Mouse (Mus musculus): ENCODE results near the gene Gng7.

DNA sequence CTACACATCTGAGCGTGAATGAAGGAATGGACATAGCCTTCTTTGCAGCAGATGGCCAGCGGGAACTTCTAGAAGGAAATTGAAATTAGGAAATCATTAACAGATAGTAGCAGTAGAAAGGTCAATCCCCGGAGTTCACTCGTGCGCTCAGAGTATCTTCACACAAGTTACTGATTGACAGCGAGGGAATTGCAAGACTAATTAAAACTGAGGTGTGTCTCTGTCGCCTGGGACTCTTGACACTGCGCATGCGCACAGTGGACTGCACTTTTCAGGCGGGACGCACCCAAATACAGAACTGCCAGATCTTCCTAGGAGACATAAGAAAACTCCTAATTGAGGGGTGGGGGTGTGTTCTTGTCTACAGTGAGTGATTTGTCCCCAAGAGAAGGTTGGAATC is 39.3 kb downstream of the Gng7 start:
- TF ChIP-seq CTCF (IDR thresholded peaks at IDR 0.05; ENCODE audit: insufficient read depth, low read length), result no peak
- no peak for TF ChIP-seq POLR2A (IDR thresholded peaks at IDR 0.05; ENCODE audit: borderline replicate concordance, extremely low read depth, low read depth, low read length)
